Mouse (Mus musculus): Measurements from ENCODE around the gene Tmigd1.

DNA sequence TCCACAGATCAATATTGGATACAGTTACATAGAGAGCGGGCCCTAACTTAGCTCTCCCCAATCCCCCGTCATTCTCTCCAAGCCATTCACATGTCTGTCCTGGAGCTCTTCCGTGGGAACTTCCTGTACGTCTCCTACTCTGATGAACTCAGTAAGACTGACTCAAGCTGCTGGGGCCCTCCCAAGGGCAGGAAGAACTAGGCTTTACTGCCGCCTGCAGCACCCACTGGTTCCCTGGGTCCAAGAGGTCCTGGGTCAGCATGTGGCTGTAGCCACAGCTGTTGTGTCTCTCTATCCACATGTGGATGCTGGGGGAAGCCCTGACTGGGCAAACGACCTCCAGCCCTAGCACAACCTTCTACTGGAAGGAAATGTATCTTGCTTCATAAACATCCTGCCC is 27.2 kb upstream of the Tmigd1 start:
- TF ChIP-seq CTCF (IDR thresholded peaks at IDR 0.05; ENCODE audit: insufficient read depth, low read length) = no peak
- TF ChIP-seq POLR2A (IDR thresholded peaks at IDR 0.05; ENCODE audit: borderline replicate concordance, extremely low read depth, low read depth, low read length) = no peak

Measured in lung, adult 2 months (tissue).